Mouse (Mus musculus) limb, embryonic 11.5 days (tissue): ENCODE measurements around the gene Tbc1d4. TPM values are rescaled to one million over a fixed set of nuclear protein-coding genes. Genes with fewer than 3 reads are reported as not detected.

ENCODE experiments used
- ATAC-seq: fragments of 200-750 bp; cut with Nextera tagmentation; 2 replicates; pipeline ENCODE4 v1.8.0; 2017; ENCODE audit warnings: low read depth; ENCODE audit not compliant: insufficient number of reproducible peaks, low FRiP score, low TSS enrichment
- DNase-seq: peaks from one replicate; pipeline ENCODE4 v3.0.0-alpha.2; 2015; ENCODE audit warnings: low spot score
- H3K27ac ChIP-seq: fragments of 300-500 bp; sonication (generic); replicated peaks from 2 replicates; pipeline ENCODE4 v1.5.1; 2014; ENCODE audit warnings: low read depth, mild to moderate bottlenecking, low read length
- H3K27me3 ChIP-seq: fragments of 300-500 bp; sonication (generic); 2 replicates; pipeline ENCODE4 v1.6.1; 2014; ENCODE audit warnings: mild to moderate bottlenecking, low read length, mixed read lengths; ENCODE audit not compliant: control insufficient read depth, insufficient read depth
- H3K36me3 ChIP-seq: fragments of 300-500 bp; sonication (generic); 2 replicates; pipeline ENCODE4 v1.6.1; 2014; ENCODE audit warnings: mild to moderate bottlenecking, low read length, moderate library complexity, mixed read lengths; ENCODE audit not compliant: control insufficient read depth, insufficient read depth
- H3K4me1 ChIP-seq: fragments of 300-500 bp; sonication (generic); 2 replicates; pipeline ENCODE4 v1.6.1; 2014; ENCODE audit warnings: low read length, mixed read lengths; ENCODE audit not compliant: control insufficient read depth, insufficient read depth
- H3K4me2 ChIP-seq: fragments of 300-500 bp; sonication (generic); 2 replicates; pipeline ENCODE4 v1.6.1; 2014; ENCODE audit warnings: low read depth, mild to moderate bottlenecking, moderate library complexity; ENCODE audit not compliant: severe bottlenecking
- H3K4me3 ChIP-seq: fragments of 300-500 bp; sonication (generic); 2 replicates; pipeline ENCODE4 v1.5.1; 2014; ENCODE audit warnings: low read depth, low read length
- H3K9ac ChIP-seq: fragments of 300-500 bp; sonication (generic); 2 replicates; pipeline ENCODE4 v1.6.1; 2014; ENCODE audit warnings: mild to moderate bottlenecking, low read length
- H3K9me3 ChIP-seq: fragments of 300-500 bp; sonication (generic); 2 replicates; pipeline ENCODE4 v1.6.1; 2016; ENCODE audit warnings: low read length; ENCODE audit not compliant: control insufficient read depth
- WGBS: fragments of 180-500 bp; shearing (Covaris S2); extraction: QIAGEN DNeasy Blood & Tissue Kit; methylation state at CpG from one replicate; pipeline ENCODE4 v1.1.7; 2014; 5-methylcytosine and 5-hydroxymethylcytosine counted together
- polyA plus RNA-seq: library from polyadenylated mRNA; unstranded; fragments of >200 nt; fragmentation: Nextera tagmentation; extraction: Ambion mirVana; gene quantifications from 2 replicates; pipeline ENCODE4 v1.2.1, GENCODE M21; 2014

The Tbc1d4 gene
- polyA plus RNA-seq, 1 experiment from 2014 or later, result 6.3 TPM

GRCm38 (mm10) chr14:101507146-101507545, 101.8 kb downstream of the Tbc1d4 start:
- Histone ChIP-seq H3K9ac (no peak overlapping the region), H3K4me3 (no peak overlapping the region), H3K4me2 (no peak overlapping the region), H3K27me3 (no peaks in the 10 kb centered on the region), H3K27ac (no peak overlapping the region), H3K9me3 (no peaks in the 10 kb centered on the region), H3K36me3 (no peaks in the 10 kb centered on the region), H3K4me1 (0 out of 2 replicates have a peak, but pooled peaks cover 2% of the 10 kb centered on the region)
- no peak for DNase-seq
- 81% methylated on average over 17 of the region's 17 CpGs for WGBS
- no peak for ATAC-seq

- ATAC-seq, result no peak
- H3K4me3 ChIP-seq, result no peak overlapping the region
- no peaks in the 10 kb centered on the region for H3K27me3 ChIP-seq
- H3K9me3 ChIP-seq, result no peaks in the 10 kb centered on the region
- H3K4me2 ChIP-seq, result no peak overlapping the region
- no peak for DNase-seq
- no peak overlapping the region for H3K27ac ChIP-seq
- H3K4me1 ChIP-seq, result 0 out of 2 replicates have a peak, but pooled peaks cover 2% of the 10 kb centered on the region
- no peaks in the 10 kb centered on the region for H3K36me3 ChIP-seq
- no peak overlapping the region for H3K9ac ChIP-seq
Measured at GRCm38 (mm10) chr14:101505805-101506204, 103.2 kb downstream of the Tbc1d4 start.

GRCm38 (mm10) chr14:101504473-101505200, 104.4 kb downstream of the Tbc1d4 start:
- WGBS, result 90% methylated on average over 13 of the region's 13 CpGs
- Histone ChIP-seq H3K4me1 (0 out of 2 replicates have a peak, but pooled peaks cover 2% of the 10 kb centered on the region), H3K27ac (no peak overlapping the region), H3K9ac (no peak overlapping the region), H3K4me2 (no peak overlapping the region), H3K36me3 (no peaks in the 10 kb centered on the region), H3K27me3 (no peaks in the 10 kb centered on the region), H3K9me3 (no peaks in the 10 kb centered on the region), H3K4me3 (no peak overlapping the region)
- DNase-seq (no peak), ATAC-seq (no peak)

- H3K9ac ChIP-seq, result no peak overlapping the region
- no peak overlapping the region for H3K4me2 ChIP-seq
- no peaks in the 10 kb centered on the region for H3K27me3 ChIP-seq
- DNase-seq (no peak), ATAC-seq (no peak)
- 0 out of 2 replicates have a peak, but pooled peaks cover 2% of the 10 kb centered on the region for H3K4me1 ChIP-seq
- 65% methylated on average over 3 of the region's 3 CpGs for WGBS
- no peaks in the 10 kb centered on the region for H3K9me3 ChIP-seq
- H3K36me3 ChIP-seq, result no peaks in the 10 kb centered on the region
- H3K4me3 ChIP-seq, result no peak overlapping the region
- no peak overlapping the region for H3K27ac ChIP-seq
Measured at GRCm38 (mm10) chr14:101503168-101503961, 105.6 kb downstream of the Tbc1d4 start.

- ATAC-seq (no peak), DNase-seq (no peak)
- Histone ChIP-seq H3K27ac (no peak overlapping the region), H3K9ac (no peak overlapping the region), H3K4me3 (no peak overlapping the region), H3K36me3 (no peaks in the 10 kb centered on the region), H3K4me2 (no peak overlapping the region), H3K9me3 (no peaks in the 10 kb centered on the region), H3K4me1 (0 out of 2 replicates have a peak, but pooled peaks cover 2% of the 10 kb centered on the region), H3K27me3 (no peaks in the 10 kb centered on the region)
- WGBS, result 91% methylated on average over 6 of the region's 6 CpGs
Measured at GRCm38 (mm10) chr14:101501868-101502267, 107.1 kb downstream of the Tbc1d4 start.

GRCm38 (mm10) chr14:101501452-101501851, 107.5 kb downstream of the Tbc1d4 start:
- 84% methylated on average over 11 of the region's 11 CpGs for WGBS
- Histone ChIP-seq H3K36me3 (no peaks in the 10 kb centered on the region), H3K9me3 (no peaks in the 10 kb centered on the region), H3K4me3 (no peak overlapping the region), H3K4me2 (no peak overlapping the region), H3K9ac (no peak overlapping the region), H3K27me3 (no peaks in the 10 kb centered on the region), H3K27ac (no peak overlapping the region), H3K4me1 (0 out of 2 replicates have a peak, but pooled peaks cover 2% of the 10 kb centered on the region)
- ATAC-seq (no peak), DNase-seq (no peak)

GRCm38 (mm10) chr14:101500826-101501225, 108.2 kb downstream of the Tbc1d4 start:
- WGBS, result 79% methylated on average over 11 of the region's 11 CpGs
- no peaks in the 10 kb centered on the region for H3K36me3 ChIP-seq
- H3K27me3 ChIP-seq, result no peaks in the 10 kb centered on the region
- ATAC-seq (no peak), DNase-seq (no peak)
- H3K4me2 ChIP-seq, result no peak overlapping the region
- no peak overlapping the region for H3K27ac ChIP-seq
- no peak overlapping the region for H3K4me3 ChIP-seq
- no peak overlapping the region for H3K9ac ChIP-seq
- no peaks in the 10 kb centered on the region for H3K9me3 ChIP-seq
- 0 out of 2 replicates have a peak, but pooled peaks cover 2% of the 10 kb centered on the region for H3K4me1 ChIP-seq

- ATAC-seq, result no peak
- 0 out of 2 replicates have a peak, but pooled peaks cover 2% of the 10 kb centered on the region for H3K4me1 ChIP-seq
- no peak overlapping the region for H3K27ac ChIP-seq
- no peaks in the 10 kb centered on the region for H3K27me3 ChIP-seq
- no peaks in the 10 kb centered on the region for H3K9me3 ChIP-seq
- H3K9ac ChIP-seq, result no peak overlapping the region
- no peak overlapping the region for H3K4me3 ChIP-seq
- 85% methylated on average over 1 of the region's 1 CpGs for WGBS
- DNase-seq, result no peak
- no peaks in the 10 kb centered on the region for H3K36me3 ChIP-seq
- H3K4me2 ChIP-seq, result no peak overlapping the region
Measured at GRCm38 (mm10) chr14:101499838-101500237, 109.2 kb downstream of the Tbc1d4 start.
